Mouse (Mus musculus) G1E (cell line): ENCODE measurements at regions not wholly inside any gene's neighbourhood (a gene's known extent, or its start where the extent isn't known, plus 50 kb on each side); places are given as distances from the start of the nearest gene placed in this dataset.

Source experiments
- CTCF ChIP-seq: IDR thresholded peaks from 2 replicates; pipeline ENCODE4 v1.5.1; 2012; ENCODE audit warnings: low read depth, low read length, inconsistent platforms, mixed read lengths
- TAL1 ChIP-seq: conservative IDR thresholded peaks from 2 replicates; pipeline ENCODE4 v1.6.1; 2012; ENCODE audit warnings: low read depth, low read length, inconsistent platforms, mixed read lengths

- TF ChIP-seq CTCF, result no peak
- no peak for TF ChIP-seq TAL1
These were observed 551.7 kb upstream of the Id4 start for GRCm38 (mm10) chr13:47709323-47709722.
